In genomic region chr3:126931884-126932506, GRCm38 (mm10) we compare ENCODE assay signal across 8 mouse cellular contexts.
DNase-seq lines count a peak whose midpoint lies in the region; ATAC-seq and TF ChIP-seq lines count a peak whose summit lies in the region.

No protein-coding gene starts in this region.

- H3K27me3 ChIP-seq in forebrain, embryonic 13.5 days, result no peaks in the 10 kb centered on the region
- no peaks in the 10 kb centered on the region for H3K27me3 ChIP-seq in forebrain, embryonic 15.5 days
- no peaks in the 10 kb centered on the region for H3K27me3 ChIP-seq in liver, postnatal 0 days (ENCODE audit: insufficient read depth, low read length)
- no peaks in the 10 kb centered on the region for H3K27me3 ChIP-seq in liver, embryonic 12.5 days (replicated peaks)
- no peaks in the 10 kb centered on the region for H3K27me3 ChIP-seq in midbrain, postnatal 0 days (ENCODE audit: insufficient read depth, low read length)
- H3K27me3 ChIP-seq in intestine, embryonic 15.5 days (replicated peaks), result no peaks in the 10 kb centered on the region

- no peak overlapping the region for H3K4me3 ChIP-seq in forebrain, embryonic 13.5 days
- no peak overlapping the region for H3K4me3 ChIP-seq in forebrain, embryonic 15.5 days
- no peak overlapping the region for H3K4me3 ChIP-seq in liver, postnatal 0 days (ENCODE audit: low read depth, low read length)
- H3K4me3 ChIP-seq in liver, embryonic 12.5 days, result no peak overlapping the region
- no peak overlapping the region for H3K4me3 ChIP-seq in midbrain, postnatal 0 days (ENCODE audit: low read depth, low read length)
- no peak overlapping the region for H3K4me3 ChIP-seq in intestine, embryonic 15.5 days (replicated peaks)

- no peak overlapping the region for H3K27ac ChIP-seq in forebrain, embryonic 13.5 days
- no peak overlapping the region for H3K27ac ChIP-seq in forebrain, embryonic 15.5 days (replicated peaks)
- no peak overlapping the region for H3K27ac ChIP-seq in liver, postnatal 0 days (ENCODE audit: low read depth)
- H3K27ac ChIP-seq in liver, embryonic 12.5 days, result no peak overlapping the region
- H3K27ac ChIP-seq in midbrain, postnatal 0 days (ENCODE audit: low read depth, low read length), result no peak overlapping the region
- H3K27ac ChIP-seq in intestine, embryonic 15.5 days, result no peak overlapping the region

- TF ChIP-seq CTCF in liver, postnatal 0 days (IDR thresholded peaks at IDR 0.05; ENCODE audit: low read depth), result peak; percentile 61
- TF ChIP-seq CTCF in midbrain, postnatal 0 days (IDR thresholded peaks at IDR 0.05), result peak; percentile 85

- no peak for DNase-seq in liver, postnatal 0 days
- peak; percentile 77 for DNase-seq in midbrain, postnatal 0 days (ENCODE audit: low spot score)
- no peak for DNase-seq in B cell, adult 2 months

- no peaks in the 10 kb centered on the region for H3K4me1 ChIP-seq in forebrain, embryonic 13.5 days
- no peaks in the 10 kb centered on the region for H3K4me1 ChIP-seq in forebrain, embryonic 15.5 days
- H3K4me1 ChIP-seq in liver, postnatal 0 days (ENCODE audit: insufficient read depth), result no peaks in the 10 kb centered on the region
- H3K4me1 ChIP-seq in liver, embryonic 12.5 days, result no peaks in the 10 kb centered on the region
- no peaks in the 10 kb centered on the region for H3K4me1 ChIP-seq in midbrain, postnatal 0 days (ENCODE audit: insufficient read depth, low read length)
- H3K4me1 ChIP-seq in intestine, embryonic 15.5 days (replicated peaks), result no peaks in the 10 kb centered on the region

- H3K4me2 ChIP-seq in forebrain, embryonic 13.5 days, result no peak overlapping the region
- H3K4me2 ChIP-seq in forebrain, embryonic 15.5 days (replicated peaks), result no peak overlapping the region
- no peak overlapping the region for H3K4me2 ChIP-seq in liver, postnatal 0 days (ENCODE audit: low read depth, low read length)
- H3K4me2 ChIP-seq in liver, embryonic 12.5 days, result no peak overlapping the region
- H3K4me2 ChIP-seq in midbrain, postnatal 0 days (ENCODE audit: low read depth, low read length, poor library complexity, severe bottlenecking), result no peak overlapping the region
- no peak overlapping the region for H3K4me2 ChIP-seq in intestine, embryonic 15.5 days (replicated peaks)

- peaks cover 83% of the 10 kb centered on the region for H3K36me3 ChIP-seq in forebrain, embryonic 13.5 days (ENCODE audit: poor library complexity, severe bottlenecking)
- H3K36me3 ChIP-seq in forebrain, embryonic 15.5 days, result peaks cover 74% of the 10 kb centered on the region
- H3K36me3 ChIP-seq in liver, postnatal 0 days (replicated peaks; ENCODE audit: insufficient read depth, low read length), result 0 out of 2 replicates have a peak, but pooled peaks cover 3% of the 10 kb centered on the region
- H3K36me3 ChIP-seq in liver, embryonic 12.5 days, result 0 out of 2 replicates have a peak, but pooled peaks cover 4% of the 10 kb centered on the region
- H3K36me3 ChIP-seq in midbrain, postnatal 0 days (ENCODE audit: insufficient read depth, low read length), result peaks cover 52% of the 10 kb centered on the region
- H3K36me3 ChIP-seq in intestine, embryonic 15.5 days, result peaks cover 4% of the 10 kb centered on the region; the same call in 1 of the 2 replicates

- ATAC-seq in forebrain, embryonic 13.5 days, result 0 out of 2 replicates have a peak, but pooled peaks have one; percentile 53
- no peak; the same call in 1 of the 2 replicates for ATAC-seq in forebrain, embryonic 15.5 days (replicated peaks)
- ATAC-seq in liver, postnatal 0 days, result 0 out of 2 replicates have a peak, but pooled peaks have one; percentile 35
- no peak for ATAC-seq in liver, embryonic 12.5 days
- peak; percentile 99 for ATAC-seq in common myeloid progenitor, adult 5-6 weeks (replicated peaks; ENCODE audit: low read depth, poor library complexity, severe bottlenecking)
- peak; percentile 76 for ATAC-seq in midbrain, postnatal 0 days (ENCODE audit: low FRiP score)
- no peak for ATAC-seq in intestine, embryonic 15.5 days

- H3K9ac ChIP-seq in forebrain, embryonic 13.5 days, result no peak overlapping the region
- no peak overlapping the region for H3K9ac ChIP-seq in forebrain, embryonic 15.5 days (replicated peaks)
- H3K9ac ChIP-seq in liver, postnatal 0 days (replicated peaks), result no peak overlapping the region
- no peak overlapping the region for H3K9ac ChIP-seq in liver, embryonic 12.5 days
- no peak overlapping the region for H3K9ac ChIP-seq in midbrain, postnatal 0 days (replicated peaks; ENCODE audit: low read length, poor library complexity, severe bottlenecking)
- no peak overlapping the region for H3K9ac ChIP-seq in intestine, embryonic 15.5 days

- no peaks in the 10 kb centered on the region for H3K9me3 ChIP-seq in forebrain, embryonic 13.5 days (replicated peaks)
- no peaks in the 10 kb centered on the region for H3K9me3 ChIP-seq in forebrain, embryonic 15.5 days
- H3K9me3 ChIP-seq in liver, postnatal 0 days (ENCODE audit: low read length), result no peaks in the 10 kb centered on the region
- H3K9me3 ChIP-seq in liver, embryonic 12.5 days (replicated peaks), result no peaks in the 10 kb centered on the region
- no peaks in the 10 kb centered on the region for H3K9me3 ChIP-seq in midbrain, postnatal 0 days (ENCODE audit: low read length)
- no peaks in the 10 kb centered on the region for H3K9me3 ChIP-seq in intestine, embryonic 15.5 days

- WGBS in forebrain, embryonic 13.5 days, result 75% methylated on average over 4 of the region's 4 CpGs
- WGBS in forebrain, embryonic 15.5 days, result 72% methylated on average over 4 of the region's 4 CpGs
- WGBS in liver, postnatal 0 days (ENCODE audit: insufficient replicate concordance), result 43% methylated on average over 4 of the region's 4 CpGs
- 27% methylated on average over 4 of the region's 4 CpGs for WGBS in liver, embryonic 12.5 days (ENCODE audit: insufficient replicate concordance)
- WGBS in midbrain, postnatal 0 days, result 78% methylated on average over 4 of the region's 4 CpGs
- WGBS in intestine, embryonic 15.5 days, result 75% methylated on average over 4 of the region's 4 CpGs

- TF ChIP-seq EP300 in liver, postnatal 0 days (IDR thresholded peaks at IDR 0.05; ENCODE audit: low read depth), result no peak

Comparison
In these comparisons a context has a peak if more than half of its experiments do, and no peak if none do; other contexts are left out.
1. ATAC-seq: peak in forebrain, embryonic 13.5 days (single experiment), liver, postnatal 0 days (single experiment), common myeloid progenitor, adult 5-6 weeks (single experiment) and midbrain, postnatal 0 days (single experiment); none in forebrain, embryonic 15.5 days (single experiment), liver, embryonic 12.5 days (single experiment) and intestine, embryonic 15.5 days (single experiment).